Mouse (Mus musculus) bone marrow, adult 2 months (tissue): ENCODE results near the gene Hist3h2a.

Experiments used
- CTCF ChIP-seq: fragments of 200-500 bp; IDR thresholded peaks from 2 replicates; pipeline ENCODE4 v1.5.1; 2011; ENCODE audit warnings: low read length, control low read depth; ENCODE audit not compliant: control insufficient read depth, insufficient read depth
- POLR2A ChIP-seq: fragments of 200-500 bp; IDR thresholded peaks from 2 replicates; pipeline ENCODE4 v1.6.1; 2011; ENCODE audit warnings: low read depth, mild to moderate bottlenecking, control low read depth, low read length, borderline replicate concordance; ENCODE audit not compliant: control insufficient read depth

GRCm38 (mm10) chr11:58930254-58930653, 24.2 kb upstream of the Hist3h2a start:
- TF ChIP-seq CTCF (no peak), POLR2A (no peak)
